Mouse (Mus musculus): Measurements from ENCODE around the gene Xpo4.
A peak's percentile ranks its signal among the peaks of the same experiment; 100 is the strongest.
"Not testable (repeated sequence)": the region's sequence is repeated elsewhere in the genome, so short reads cannot be mapped to it uniquely, and the experiment has no call there.

Gene Xpo4

GRCm38 (mm10) chr14:57679958-57680535 is 14.8 kb upstream of the Xpo4 start:
- DNase-seq = peak; percentile 90 to 93

- no peak for DNase-seq
Measured at GRCm38 (mm10) chr14:57679523-57679922, 14.3 kb upstream of the Xpo4 start.

GRCm38 (mm10) chr14:57675481-57675880 is 10.3 kb upstream of the Xpo4 start:
- DNase-seq = no peak

- no peak for DNase-seq
Measured at GRCm38 (mm10) chr14:57665628-57665950, 359 bp upstream of the Xpo4 start.

GRCm38 (mm10) chr14:57664311-57664821 is 864 bp downstream of the Xpo4 start:
- DNase-seq = no peak

GRCm38 (mm10) chr14:57663630-57664029 is 1.6 kb downstream of the Xpo4 start:
- DNase-seq = no peak

- no peak for DNase-seq
Measured at GRCm38 (mm10) chr14:57658301-57658700, 6.9 kb downstream of the Xpo4 start.

- no peak for DNase-seq
Measured at GRCm38 (mm10) chr14:57657500-57657899, 7.7 kb downstream of the Xpo4 start.

GRCm38 (mm10) chr14:57656519-57656918 is 8.7 kb downstream of the Xpo4 start:
- DNase-seq = not testable (repeated sequence)

GRCm38 (mm10) chr14:57649501-57649900 is 15.7 kb downstream of the Xpo4 start:
- no peak for DNase-seq

GRCm38 (mm10) chr14:57646155-57646554 is 19.1 kb downstream of the Xpo4 start:
- no peak for DNase-seq

- DNase-seq = no peak
Measured at GRCm38 (mm10) chr14:57639153-57639552, 26.1 kb downstream of the Xpo4 start.

GRCm38 (mm10) chr14:57634141-57634540 is 31.1 kb downstream of the Xpo4 start:
- no peak for DNase-seq

GRCm38 (mm10) chr14:57629595-57629994 is 35.6 kb downstream of the Xpo4 start:
- no peak for DNase-seq

- no peak for DNase-seq
Measured at GRCm38 (mm10) chr14:57622934-57623333, 42.3 kb downstream of the Xpo4 start.

GRCm38 (mm10) chr14:57621699-57622098 is 43.5 kb downstream of the Xpo4 start:
- no peak for DNase-seq

GRCm38 (mm10) chr14:57620598-57621236 is 44.5 kb downstream of the Xpo4 start:
- DNase-seq = peak; percentile 30 to 52

- DNase-seq = peak; percentile 64 to 72
Measured at GRCm38 (mm10) chr14:57619487-57619886, 45.7 kb downstream of the Xpo4 start.

- DNase-seq = no peak
Measured at GRCm38 (mm10) chr14:57617675-57618074, 47.6 kb downstream of the Xpo4 start.

- no peak for DNase-seq
Measured at GRCm38 (mm10) chr14:57616339-57616965, 48.8 kb downstream of the Xpo4 start.

- no peak for DNase-seq
Measured at GRCm38 (mm10) chr14:57615828-57616227, 49.4 kb downstream of the Xpo4 start.

GRCm38 (mm10) chr14:57611034-57611433 is 54.2 kb downstream of the Xpo4 start:
- DNase-seq = no peak

- no peak for DNase-seq
Measured at GRCm38 (mm10) chr14:57609816-57610329, 55.4 kb downstream of the Xpo4 start.

- DNase-seq = peak; percentile 97 to 99
Measured at GRCm38 (mm10) chr14:57607500-57607899, 57.7 kb downstream of the Xpo4 start.

Measured in cerebellum, postnatal 10 days (tissue).